Mouse (Mus musculus) kidney, embryonic 16.5 days (tissue): Measurements from ENCODE around the gene Slc34a2. TPM values are rescaled to one million over a fixed set of nuclear protein-coding genes. Genes with fewer than 3 reads are reported as not detected.
A peak's percentile ranks its signal among the peaks of the same experiment; 100 is the strongest.

Experiments
- ATAC-seq: fragments of 200-750 bp; cut with Nextera tagmentation; 2 replicates; pipeline ENCODE4 v1.8.0; 2017; ENCODE audit warnings: moderate TSS enrichment; ENCODE audit not compliant: low FRiP score, low TSS enrichment
- H3K27ac ChIP-seq: fragments of 300-500 bp; sonication (generic); 2 replicates; pipeline ENCODE4 v1.5.1; 2014; ENCODE audit warnings: low read length
- H3K27me3 ChIP-seq: fragments of 300-500 bp; sonication (generic); 2 replicates; pipeline ENCODE4 v1.6.1; 2014; ENCODE audit warnings: low read length, control low read depth, mixed read lengths; ENCODE audit not compliant: insufficient read depth
- H3K36me3 ChIP-seq: fragments of 300-500 bp; sonication (generic); 2 replicates; pipeline ENCODE4 v1.6.1; 2014; ENCODE audit warnings: low read length, control low read depth, mixed read lengths; ENCODE audit not compliant: insufficient read depth
- H3K4me1 ChIP-seq: fragments of 300-500 bp; sonication (generic); 2 replicates; pipeline ENCODE4 v1.6.1; 2014; ENCODE audit warnings: low read length, control low read depth, mixed read lengths; ENCODE audit not compliant: insufficient read depth
- H3K4me2 ChIP-seq: fragments of 300-500 bp; sonication (generic); replicated peaks from 2 replicates; pipeline ENCODE4 v1.6.1; 2014; ENCODE audit warnings: low read depth, low read length
- H3K4me3 ChIP-seq: fragments of 300-500 bp; sonication (generic); 2 replicates; pipeline ENCODE4 v1.5.1; 2014; ENCODE audit warnings: mild to moderate bottlenecking, low read length
- H3K9ac ChIP-seq: fragments of 300-500 bp; sonication (generic); replicated peaks from 2 replicates; pipeline ENCODE4 v1.6.1; 2014; ENCODE audit warnings: low read length
- H3K9me3 ChIP-seq: fragments of 300-500 bp; sonication (generic); 2 replicates; pipeline ENCODE4 v1.6.1; 2016; ENCODE audit warnings: low read length, control low read depth
- WGBS: fragments of 180-500 bp; shearing (Covaris S2); extraction: QIAGEN DNeasy Blood & Tissue Kit; methylation state at CpG from one replicate; pipeline ENCODE4 v1.1.7; 2014; 5-methylcytosine and 5-hydroxymethylcytosine counted together
- polyA plus RNA-seq: library from polyadenylated mRNA; unstranded; fragments of >200 nt; fragmentation: Nextera tagmentation; extraction: Ambion mirVana; gene quantifications from 2 replicates; pipeline ENCODE4 v1.2.1, GENCODE M21; 2015

Gene Slc34a2
- polyA plus RNA-seq, result 0.64 and 2.5 TPM in 2 replicates

DNA sequence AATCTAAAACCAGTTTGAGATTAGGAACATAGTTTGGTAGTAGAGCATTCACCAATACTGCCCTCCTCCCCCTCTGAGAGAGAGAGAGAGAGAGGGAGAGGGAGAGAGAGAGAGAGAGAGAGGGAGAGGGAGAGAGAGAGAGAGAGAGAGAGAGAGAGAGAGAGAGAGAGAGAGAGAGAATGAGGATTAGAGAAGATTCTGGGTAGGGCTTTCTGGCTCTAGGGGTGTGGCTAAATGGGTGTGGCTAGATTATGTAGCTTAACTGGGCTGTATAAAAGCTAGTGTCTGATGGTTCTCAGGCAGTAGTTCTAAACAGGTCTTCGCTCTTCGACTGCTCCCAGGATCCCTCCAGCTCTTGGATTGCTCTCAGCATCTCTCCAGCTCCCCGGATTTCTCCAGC, at the start of gene Slc34a2:
Gene Slc34a2 (plus strand): TSS at position 301 of the 400 bp plus-strand sequence.
- Histone ChIP-seq H3K27ac (no peak within 1 kb of the TSS), H3K9me3 (no peaks in the 10 kb centered on the region), H3K36me3 (no peaks in the 10 kb centered on the region), H3K4me2 (no peak within 1 kb of the TSS), H3K27me3 (no peaks in the 10 kb centered on the region), H3K4me3 (no peak within 1 kb of the TSS), H3K4me1 (no peaks in the 10 kb centered on the region), H3K9ac (no peak within 1 kb of the TSS)
- WGBS, result 93% methylated on average over 3 of the region's 3 CpGs
- ATAC-seq, result no peak

DNA sequence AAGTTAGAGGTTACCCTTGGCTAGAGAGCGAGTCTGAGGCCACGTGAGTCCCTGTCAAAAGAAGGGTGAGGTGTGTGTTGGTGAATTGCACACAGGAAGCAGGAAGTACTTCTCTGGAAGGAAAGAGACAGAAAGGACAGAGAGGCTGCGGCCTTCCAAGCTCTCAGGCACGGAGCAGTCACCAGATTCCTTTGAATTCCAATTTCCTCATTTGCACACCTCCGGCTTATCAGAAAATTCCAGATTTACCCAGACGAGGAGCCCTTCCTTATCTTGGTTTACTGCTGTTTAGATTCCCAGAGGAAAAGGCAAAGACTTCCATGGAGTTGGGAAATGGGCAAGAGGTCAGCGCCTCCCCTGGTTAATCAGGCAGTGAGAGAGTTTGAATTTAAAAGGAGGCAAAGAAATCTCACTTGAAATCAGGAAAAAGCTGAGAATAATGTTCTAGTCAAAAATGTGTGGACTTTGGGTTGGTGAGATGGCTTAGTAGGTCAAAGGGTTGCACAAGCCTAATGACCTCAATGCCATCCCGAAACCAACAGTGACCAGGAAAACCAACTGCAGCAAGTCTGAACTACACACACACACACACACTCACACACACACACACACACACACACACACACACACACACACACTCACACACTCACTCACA, 47.1 kb upstream of the Slc34a2 start:
- Histone ChIP-seq H3K36me3 (no peaks in the 10 kb centered on the region), H3K4me2 (no peak overlapping the region), H3K9me3 (peaks cover 5% of the 10 kb centered on the region), H3K27me3 (no peaks in the 10 kb centered on the region), H3K27ac (no peak overlapping the region), H3K9ac (no peak overlapping the region), H3K4me3 (no peak overlapping the region), H3K4me1 (no peaks in the 10 kb centered on the region)
- no peak for ATAC-seq
- WGBS, result 55% methylated on average over 8 of the region's 8 CpGs

GRCm38 (mm10) chr5:52992210-52992897, 45.5 kb upstream of the Slc34a2 start:
- Histone ChIP-seq H3K4me3 (no peak overlapping the region), H3K4me2 (no peak overlapping the region), H3K9ac (no peak overlapping the region), H3K36me3 (no peaks in the 10 kb centered on the region), H3K27me3 (no peaks in the 10 kb centered on the region), H3K9me3 (peaks cover 5% of the 10 kb centered on the region), H3K4me1 (peaks cover 7% of the 10 kb centered on the region), H3K27ac (no peak overlapping the region)
- ATAC-seq, result no peak
- 86% methylated on average over 11 of the region's 11 CpGs for WGBS

DNA sequence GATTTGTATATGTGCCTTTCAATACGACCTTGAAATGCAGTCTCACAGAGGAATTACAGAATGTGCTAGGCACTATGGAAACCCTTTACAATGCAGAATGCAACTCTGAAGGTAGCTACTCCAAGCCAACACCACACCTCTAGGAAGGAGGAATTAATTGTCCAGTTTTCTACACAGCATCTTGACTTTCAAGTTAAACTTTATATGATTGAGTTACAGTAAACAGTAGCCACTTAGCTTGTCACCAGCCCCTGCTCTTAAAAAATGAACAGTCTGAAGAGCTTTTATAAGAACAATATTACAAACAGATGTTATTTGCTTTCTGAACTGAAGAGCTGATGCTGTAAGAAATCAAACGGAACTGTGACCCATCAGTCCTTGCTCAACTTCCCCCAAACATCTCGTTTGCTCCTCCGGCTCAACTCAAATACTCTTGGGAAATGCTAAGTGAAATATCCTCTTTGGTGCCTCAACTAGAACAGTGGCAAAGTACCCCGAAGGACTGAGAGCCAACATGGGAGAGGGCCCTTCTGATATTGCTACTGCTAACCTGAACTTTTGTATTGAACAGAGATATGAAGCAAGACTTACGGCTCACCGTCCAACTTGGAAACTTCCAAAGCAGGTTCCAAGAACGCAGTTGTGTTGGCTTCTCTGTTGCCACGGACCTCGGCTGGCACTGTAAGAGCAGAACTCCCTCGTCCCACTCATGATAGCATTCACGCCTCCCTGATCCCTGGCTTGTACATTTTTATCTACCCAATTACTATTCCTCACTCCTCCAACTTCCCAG, 44.2 kb upstream of the Slc34a2 start:
- no peak overlapping the region for H3K27ac ChIP-seq
- no peaks in the 10 kb centered on the region for H3K36me3 ChIP-seq
- ATAC-seq, result no peak
- no peaks in the 10 kb centered on the region for H3K9me3 ChIP-seq
- H3K27me3 ChIP-seq, result no peaks in the 10 kb centered on the region
- 83% methylated on average over 12 of the region's 12 CpGs for WGBS
- H3K9ac ChIP-seq, result no peak overlapping the region
- H3K4me2 ChIP-seq, result no peak overlapping the region
- peaks cover 7% of the 10 kb centered on the region for H3K4me1 ChIP-seq
- no peak overlapping the region for H3K4me3 ChIP-seq

- Histone ChIP-seq H3K27ac (no peak overlapping the region), H3K4me3 (no peak overlapping the region), H3K9ac (no peak overlapping the region), H3K36me3 (no peaks in the 10 kb centered on the region), H3K27me3 (no peaks in the 10 kb centered on the region), H3K4me1 (peaks cover 7% of the 10 kb centered on the region), H3K4me2 (no peak overlapping the region), H3K9me3 (no peaks in the 10 kb centered on the region)
- no peak for ATAC-seq
- 78% methylated on average over 4 of the region's 4 CpGs for WGBS
Measured at GRCm38 (mm10) chr5:52995461-52995860, 42.4 kb upstream of the Slc34a2 start.

- no peaks in the 10 kb centered on the region for H3K9me3 ChIP-seq
- WGBS, result 73% methylated on average over 3 of the region's 3 CpGs
- ATAC-seq, result no peak
- no peak overlapping the region for H3K4me3 ChIP-seq
- no peak overlapping the region for H3K27ac ChIP-seq
- no peaks in the 10 kb centered on the region for H3K27me3 ChIP-seq
- peaks cover 7% of the 10 kb centered on the region for H3K4me1 ChIP-seq
- H3K36me3 ChIP-seq, result no peaks in the 10 kb centered on the region
- no peak overlapping the region for H3K4me2 ChIP-seq
- no peak overlapping the region for H3K9ac ChIP-seq
Measured at GRCm38 (mm10) chr5:52996145-52996544, 41.7 kb upstream of the Slc34a2 start.

DNA sequence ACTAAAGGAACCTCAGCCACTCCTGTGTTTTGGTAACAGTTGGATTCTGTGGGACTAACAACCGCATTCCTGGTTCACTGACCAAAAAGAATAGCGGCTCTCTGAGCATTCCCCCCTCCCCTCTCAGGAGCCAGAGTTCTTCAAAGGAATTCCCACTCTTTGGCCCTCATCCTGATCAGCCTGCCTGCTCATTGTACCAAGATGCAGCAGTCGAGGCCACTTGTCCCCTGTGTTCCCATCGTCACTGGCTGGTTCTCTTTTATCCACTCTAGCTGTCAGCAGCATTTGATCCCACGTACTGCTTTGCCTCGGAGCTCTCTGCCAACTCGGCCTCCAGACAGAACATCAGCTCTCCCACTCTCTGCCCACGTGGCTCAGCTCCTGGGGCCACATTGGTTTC, 41.3 kb upstream of the Slc34a2 start:
- no peaks in the 10 kb centered on the region for H3K27me3 ChIP-seq
- peaks cover 7% of the 10 kb centered on the region for H3K4me1 ChIP-seq
- 26% methylated on average over 8 of the region's 8 CpGs for WGBS
- H3K4me3 ChIP-seq, result no peak overlapping the region
- no peaks in the 10 kb centered on the region for H3K36me3 ChIP-seq
- H3K9me3 ChIP-seq, result no peaks in the 10 kb centered on the region
- ATAC-seq, result no peak; the same call in 1 of the 2 replicates
- no peak overlapping the region for H3K4me2 ChIP-seq
- H3K27ac ChIP-seq, result no peak overlapping the region
- no peak overlapping the region for H3K9ac ChIP-seq

DNA sequence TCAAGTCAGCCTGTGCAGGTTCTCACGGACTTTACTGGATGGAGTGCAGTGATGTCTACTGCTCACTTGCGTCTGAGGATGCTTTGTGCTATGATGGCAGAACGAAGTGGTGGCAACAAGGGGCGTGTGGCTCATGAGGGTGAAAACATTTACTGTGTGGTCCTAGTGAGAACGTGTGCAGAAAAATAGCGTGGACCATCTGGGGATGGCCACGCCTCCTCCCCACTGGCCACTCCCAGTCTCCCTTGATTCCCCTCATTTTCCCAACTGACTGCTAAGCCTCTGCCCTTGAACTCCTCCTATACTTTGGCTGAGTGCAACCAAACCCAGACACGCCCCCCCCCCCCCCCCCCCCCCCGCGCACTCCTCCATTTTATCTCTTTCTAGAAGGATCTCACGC, 40.8 kb upstream of the Slc34a2 start:
- no peak for ATAC-seq
- Histone ChIP-seq H3K36me3 (no peaks in the 10 kb centered on the region), H3K27ac (no peak overlapping the region), H3K9ac (no peak overlapping the region), H3K4me1 (peaks cover 7% of the 10 kb centered on the region), H3K4me2 (no peak overlapping the region), H3K27me3 (no peaks in the 10 kb centered on the region), H3K4me3 (no peak overlapping the region), H3K9me3 (no peaks in the 10 kb centered on the region)
- WGBS, result 78% methylated on average over 10 of the region's 11 CpGs

- 75% methylated on average over 6 of the region's 6 CpGs for WGBS
- H3K9me3 ChIP-seq, result no peaks in the 10 kb centered on the region
- H3K4me2 ChIP-seq, result no peak overlapping the region
- no peaks in the 10 kb centered on the region for H3K27me3 ChIP-seq
- no peak overlapping the region for H3K27ac ChIP-seq
- ATAC-seq, result peak; percentile 36; the same call in 1 of the 2 replicates
- no peaks in the 10 kb centered on the region for H3K36me3 ChIP-seq
- H3K4me1 ChIP-seq, result peaks cover 10% of the 10 kb centered on the region
- H3K4me3 ChIP-seq, result no peak overlapping the region
- H3K9ac ChIP-seq, result no peak overlapping the region
Measured at GRCm38 (mm10) chr5:52998097-52998760, 39.7 kb upstream of the Slc34a2 start.
